Mouse (Mus musculus) MEL (cell line): ENCODE results near the gene Fgfr2.
A peak's percentile ranks its signal among the peaks of the same experiment; 100 is the strongest.

Experiments
- CTCF ChIP-seq, 3 experiments: IDR thresholded peaks in 2 of 3; conservative IDR thresholded peaks in 1 of 3; 2 replicates each; pipeline ENCODE4 v1.5.1; 2011 to 2012; ENCODE audit warnings: low read length in 3 of 3, low read depth in 2 of 3, mild to moderate bottlenecking in 2 of 3, improper control_type of control experiment in 1 of 3, inconsistent platforms in 1 of 3, mixed read lengths in 1 of 3, moderate library complexity in 1 of 3; ENCODE audit not compliant: control insufficient read depth in 1 of 3, insufficient read depth in 1 of 3, poor library complexity in 1 of 3, severe bottlenecking in 1 of 3
- MAZ ChIP-seq: IDR thresholded peaks from 2 replicates; pipeline ENCODE4 v1.6.1; 2012; ENCODE audit warnings: low read depth, mild to moderate bottlenecking, inconsistent platforms, low read length, improper control_type of control experiment
- POLR2A ChIP-seq, 2 experiments: IDR thresholded peaks; 2 replicates each; pipeline ENCODE4 v1.6.1; 2011 to 2012; ENCODE audit warnings: low read length in 2 of 2, mild to moderate bottlenecking in 2 of 2, control low read depth in 1 of 2, improper control_type of control experiment in 1 of 2, low read depth in 1 of 2, moderate library complexity in 1 of 2; ENCODE audit not compliant: control insufficient read depth in 1 of 2, insufficient read depth in 1 of 2, poor library complexity in 1 of 2
- POLR2AphosphoS2 ChIP-seq: IDR thresholded peaks from 2 replicates; pipeline ENCODE4 v1.6.1; 2011; ENCODE audit warnings: low read length, improper control_type of control experiment
- SMC3 ChIP-seq: IDR thresholded peaks from 2 replicates; pipeline ENCODE4 v1.6.1; 2011; ENCODE audit warnings: low read depth, low read length, improper control_type of control experiment
- TCF12 ChIP-seq: IDR thresholded peaks from 2 replicates; pipeline ENCODE4 v1.6.1; 2014; ENCODE audit warnings: low read depth, mild to moderate bottlenecking, inconsistent platforms, low read length, improper control_type of control experiment, moderate library complexity
- USF1 ChIP-seq: IDR thresholded peaks from 2 replicates; pipeline ENCODE4 v1.6.1; 2014; ENCODE audit warnings: low read depth, mild to moderate bottlenecking, inconsistent platforms, low read length, improper control_type of control experiment, moderate library complexity
- ZC3H11A ChIP-seq: IDR thresholded peaks from 2 replicates; pipeline ENCODE4 v1.6.1; 2012; ENCODE audit warnings: low read depth, mild to moderate bottlenecking, inconsistent platforms, low read length, improper control_type of control experiment

DNA sequence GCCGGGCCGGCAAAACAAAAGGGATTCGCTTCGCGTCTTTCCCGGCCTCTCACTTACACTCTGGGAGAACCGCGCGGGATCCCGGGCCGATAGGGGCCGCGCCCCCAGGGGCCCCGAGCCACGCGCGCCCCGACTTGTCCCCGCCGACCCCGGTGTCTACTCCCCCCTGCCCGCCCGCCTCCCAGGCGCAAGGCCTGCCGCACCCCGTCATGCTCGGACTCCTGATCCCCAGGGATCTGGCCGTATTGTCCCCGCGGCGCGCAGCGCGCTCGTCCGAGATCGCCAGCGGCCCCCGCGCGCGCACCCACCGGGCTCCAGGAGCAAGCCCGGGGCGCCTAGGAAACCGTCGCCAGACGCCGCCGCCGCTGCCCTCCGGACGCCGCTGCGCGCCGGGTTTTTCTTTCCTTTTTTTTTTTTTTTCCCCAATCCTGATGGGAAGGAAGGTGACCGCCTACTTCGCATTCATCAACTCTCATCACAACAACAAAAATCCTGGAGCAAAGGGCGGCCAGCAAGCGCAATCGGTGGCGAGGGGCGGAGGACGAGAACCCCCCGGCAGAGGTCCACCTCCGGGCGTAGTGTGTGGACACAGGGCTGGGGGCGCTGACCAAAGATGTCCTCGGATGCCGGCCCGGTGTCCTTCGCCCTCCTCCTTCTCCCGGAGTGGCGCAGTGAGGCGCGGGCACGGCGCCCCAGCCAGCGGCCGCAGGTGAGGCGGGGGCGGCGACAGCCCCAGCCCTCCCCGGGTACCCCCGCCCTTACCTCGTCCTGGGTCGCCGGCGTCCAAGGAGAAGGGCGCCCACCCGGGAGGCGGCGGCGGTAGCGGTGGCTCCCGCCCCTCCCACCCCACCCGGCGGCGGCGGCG lies 539 bp downstream of the Fgfr2 start:
- TF ChIP-seq CTCF (IDR thresholded peaks at IDR 0.05 in 2 of 3, conservative IDR thresholded peaks at IDR 0.05 in 1 of 3; ENCODE audit: control insufficient read depth in 1 of 3, insufficient read depth in 1 of 3, low read depth in 2 of 3, low read length in 3 of 3, poor library complexity in 1 of 3, severe bottlenecking in 1 of 3) = no peak
- TF ChIP-seq USF1 = no peak
- peak; percentile 31 for TF ChIP-seq MAZ
- no peak for TF ChIP-seq SMC3
- no peak for TF ChIP-seq POLR2A (IDR thresholded peaks at IDR 0.05; ENCODE audit: control insufficient read depth in 1 of 2, insufficient read depth in 1 of 2, low read depth in 1 of 2, low read length in 2 of 2, poor library complexity in 1 of 2)
- TF ChIP-seq POLR2AphosphoS2 = no peak
- no peak for TF ChIP-seq TCF12
- TF ChIP-seq ZC3H11A = no peak
